9 mouse cellular contexts compared by ENCODE assay signal in the genomic region with DNA sequence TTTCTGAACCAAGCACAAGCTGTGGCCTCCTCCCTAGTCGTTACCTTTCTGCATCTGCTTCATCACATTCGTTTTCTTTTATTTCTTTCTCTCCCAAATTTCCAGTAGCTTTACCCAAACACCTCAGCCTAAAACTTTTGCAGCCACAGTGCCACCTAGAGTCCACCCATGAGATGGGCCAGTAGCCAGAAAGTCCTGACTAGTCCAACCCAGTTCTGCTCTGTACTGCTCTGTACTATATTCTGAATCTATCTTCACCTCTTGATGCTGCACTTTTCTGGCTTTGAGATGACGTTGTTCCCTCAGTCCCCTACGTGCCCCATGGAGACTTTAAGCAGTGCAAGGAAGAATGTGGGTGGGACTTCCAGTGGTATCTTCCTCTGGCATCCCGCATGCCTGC.
DNase-seq lines count a peak whose midpoint lies in the region; ATAC-seq lines count a peak whose summit lies in the region.
"Had no signal": no experiment of that assay in that cellular context is flagged by ENCODE, and none has a peak within 500 bp of the region (broad histone marks: within the 10 kb centered on the region; RNA-seq: fewer than 3 reads in every experiment).

No protein-coding gene starts in this region.

- DNase-seq in midbrain, embryonic 10.5 days (ENCODE audit: low spot score): peak; percentile 42
- DNase-seq in cerebellum, adult 9-10 months: peak; percentile 23
- DNase-seq in frontal cortex, postnatal 36 days (ENCODE audit: low spot score in 2 of 2): peak; percentile 64 to 86
- DNase-seq in kidney, adult 18-20 months: peak; percentile 77
- peak; percentile 81 to 90 for DNase-seq in left cerebral cortex, postnatal 14 days (ENCODE audit: low spot score in 2 of 2)
- DNase-seq in urinary bladder, postnatal 36 days (ENCODE audit: low spot score in 2 of 2): peak; percentile 65 to 69

- no peak overlapping the region for H3K27ac ChIP-seq in midbrain, embryonic 10.5 days (replicated peaks)
- H3K27ac ChIP-seq in midbrain, embryonic 15.5 days: no peak overlapping the region
- no peak overlapping the region for H3K27ac ChIP-seq in midbrain, embryonic 16.5 days (ENCODE audit: low read length)

- H3K27me3 ChIP-seq in midbrain, embryonic 10.5 days (ENCODE audit: low read depth, poor library complexity, severe bottlenecking): 0 out of 2 replicates have a peak, but pooled peaks cover 6% of the 10 kb centered on the region
- no peaks in the 10 kb centered on the region for H3K27me3 ChIP-seq in midbrain, embryonic 15.5 days (replicated peaks)
- no peaks in the 10 kb centered on the region for H3K27me3 ChIP-seq in midbrain, embryonic 16.5 days (ENCODE audit: control insufficient read depth, insufficient read depth, low read depth, low read length)

- no peaks in the 10 kb centered on the region for H3K4me1 ChIP-seq in midbrain, embryonic 10.5 days
- no peaks in the 10 kb centered on the region for H3K4me1 ChIP-seq in midbrain, embryonic 15.5 days
- no peaks in the 10 kb centered on the region for H3K4me1 ChIP-seq in midbrain, embryonic 16.5 days (ENCODE audit: control insufficient read depth, insufficient read depth, low read length)

- intact Hi-C loops in left cerebral cortex, postnatal 14 days (cut with DNase I): loop anchor here (2.0 to 10.0 kb wide), 5 partner anchors 121 to 334 kb away; partner anchors contain the start of gene Trabd2b

- no peak overlapping the region for H3K4me2 ChIP-seq in midbrain, embryonic 15.5 days
- no peak overlapping the region for H3K4me2 ChIP-seq in midbrain, embryonic 16.5 days (ENCODE audit: low read length)

- WGBS in midbrain, embryonic 10.5 days: 23% methylated on average over 5 of the region's 5 CpGs
- WGBS in midbrain, embryonic 15.5 days: 26% methylated on average over 5 of the region's 5 CpGs
- 25% methylated on average over 5 of the region's 5 CpGs for WGBS in midbrain, embryonic 16.5 days

- H3K9me3 ChIP-seq in midbrain, embryonic 10.5 days (replicated peaks): no peaks in the 10 kb centered on the region
- no peaks in the 10 kb centered on the region for H3K9me3 ChIP-seq in midbrain, embryonic 15.5 days
- 0 out of 2 replicates have a peak, but pooled peaks cover 3% of the 10 kb centered on the region for H3K9me3 ChIP-seq in midbrain, embryonic 16.5 days (replicated peaks; ENCODE audit: control insufficient read depth, low read length, poor library complexity, severe bottlenecking)

- H3K36me3 ChIP-seq in midbrain, embryonic 10.5 days: no peaks in the 10 kb centered on the region
- H3K36me3 ChIP-seq in midbrain, embryonic 15.5 days (replicated peaks): no peaks in the 10 kb centered on the region
- H3K36me3 ChIP-seq in midbrain, embryonic 16.5 days (ENCODE audit: control insufficient read depth, insufficient read depth, low read length): no peaks in the 10 kb centered on the region

- ATAC-seq in midbrain, embryonic 15.5 days (replicated peaks): no peak; the same call in 1 of the 2 replicates
- ATAC-seq in midbrain, embryonic 16.5 days: peak; percentile 80; the same call in 1 of the 2 replicates

- no peak overlapping the region for H3K4me3 ChIP-seq in midbrain, embryonic 10.5 days
- H3K4me3 ChIP-seq in midbrain, embryonic 15.5 days: no peak overlapping the region
- H3K4me3 ChIP-seq in midbrain, embryonic 16.5 days (ENCODE audit: low read depth, low read length): no peak overlapping the region
- H3K4me3 ChIP-seq: myocyte had no signal

- H3K9ac ChIP-seq in midbrain, embryonic 15.5 days: no peak overlapping the region
- H3K9ac ChIP-seq in midbrain, embryonic 16.5 days (ENCODE audit: low read depth, low read length): no peak overlapping the region

Comparison
In these comparisons a context has a peak if more than half of its experiments do, and no peak if none do; other contexts are left out.
1. DNase-seq: peak in every context shown above with its lines; median percentile 86 in left cerebral cortex, postnatal 14 days; 77 in kidney, adult 18-20 months; 75 in frontal cortex, postnatal 36 days; 67 in urinary bladder, postnatal 36 days; 42 in midbrain, embryonic 10.5 days; 23 in cerebellum, adult 9-10 months.